Mouse (Mus musculus) adrenal gland, postnatal 14 days (tissue): ENCODE measurements around the gene Rrbp1. TPM values are rescaled to one million over a fixed set of nuclear protein-coding genes. Genes with fewer than 3 reads are reported as not detected.

Source experiments
- DNase-seq: peaks from one replicate; pipeline ENCODE4 v3.0.0; 2021; ENCODE audit warnings: mixed read lengths
- total RNA-seq: library from RNA; stranded (reverse); gene quantifications from 2 replicates; pipeline ENCODE4 v1.2.3, GENCODE M21; 2021

The Rrbp1 gene
- total RNA-seq, 1 experiment from 2014 or later: 205 TPM

DNA sequence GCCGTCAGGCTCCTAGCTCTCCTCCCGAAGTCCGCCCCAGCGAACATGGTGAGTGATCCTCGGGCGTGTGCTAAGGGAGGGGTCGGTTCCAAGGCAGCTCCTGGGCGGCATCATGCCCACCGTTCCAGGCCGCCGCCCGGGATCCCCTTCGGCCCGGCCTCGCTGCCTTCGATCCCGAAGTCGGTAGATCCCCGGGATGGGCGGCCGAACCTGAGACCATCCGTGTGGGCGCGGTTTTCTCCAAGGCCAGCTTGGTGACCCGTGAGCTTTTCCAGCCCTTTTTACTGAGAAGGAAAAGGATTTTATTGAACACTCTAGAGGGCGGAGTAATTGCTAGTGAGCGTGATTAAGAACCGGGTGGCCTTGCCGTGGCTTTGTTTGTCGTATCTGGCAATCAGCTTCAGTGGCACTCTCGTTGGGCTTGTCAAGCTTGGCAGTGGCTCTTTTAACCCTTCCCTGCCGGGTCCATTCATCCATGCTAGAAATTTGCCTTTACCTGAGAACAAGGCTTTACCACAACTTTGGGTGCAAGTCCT, 95.4 kb downstream of the Rrbp1 start:
- DNase-seq: peak; percentile 72

DNA sequence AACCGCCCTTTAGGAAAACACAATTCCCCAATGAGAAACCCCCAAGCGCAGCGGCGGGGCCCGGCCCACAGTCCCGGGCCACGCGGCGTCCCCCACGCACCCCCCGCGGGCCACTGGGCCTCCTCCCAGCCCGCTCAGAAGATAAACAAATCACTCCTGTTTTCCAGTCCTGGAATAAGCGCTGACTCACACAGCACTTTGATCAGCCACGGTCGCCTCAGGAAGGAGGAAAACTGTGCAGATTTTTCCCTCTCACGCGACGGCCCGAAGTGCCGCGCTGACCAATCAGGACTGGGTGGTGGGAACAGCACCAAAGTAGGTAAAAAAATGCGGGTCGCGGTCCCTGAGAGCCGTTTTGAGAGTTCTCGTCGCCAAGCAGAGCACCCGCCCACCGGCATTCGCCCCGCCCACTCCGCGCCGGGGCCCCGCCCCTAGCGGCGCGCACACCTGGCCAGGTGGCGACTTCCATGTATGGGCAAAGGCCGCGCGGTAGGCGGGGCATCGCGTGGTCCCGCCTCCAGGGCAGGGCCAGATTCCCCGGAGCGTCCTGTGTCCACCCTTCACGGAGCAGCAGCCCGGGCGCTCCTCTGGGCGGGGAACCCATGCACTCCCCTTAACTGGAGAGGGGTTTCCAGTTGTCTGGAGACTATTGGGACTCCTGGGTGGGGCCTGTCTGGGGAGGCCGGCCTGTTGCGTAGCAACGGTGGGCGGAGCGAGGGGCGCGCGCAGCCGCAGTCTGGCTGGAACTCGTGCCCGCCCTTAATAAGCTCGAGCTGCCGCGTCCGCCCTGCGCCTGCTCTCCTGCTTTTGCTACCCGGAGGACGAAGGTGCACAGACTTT, 96.1 kb downstream of the Rrbp1 start, which contains the start of gene Dstn:
Dstn (plus strand) TSS at position 561 of the 840 bp plus-strand sequence.
- DNase-seq: peak; percentile 98

DNA sequence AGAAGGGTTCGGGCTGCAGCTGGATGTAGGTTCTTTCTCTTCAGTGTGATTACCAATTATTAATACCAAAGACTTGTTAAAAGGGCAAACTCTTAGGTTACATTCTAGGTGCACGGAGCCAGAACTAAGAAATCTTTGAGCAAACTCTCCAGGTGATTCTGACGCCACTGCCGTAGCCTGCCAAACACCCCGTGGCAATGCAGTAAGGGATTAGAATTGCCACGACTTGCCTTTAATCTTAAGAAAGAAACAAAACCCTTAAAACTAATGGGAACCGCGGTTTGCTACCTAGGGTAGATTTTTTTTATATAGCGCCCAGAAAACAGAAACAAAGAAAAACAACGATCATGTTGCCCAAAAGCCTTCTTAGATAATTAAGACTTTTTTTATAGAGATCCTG, 96.8 kb downstream of the Rrbp1 start:
- DNase-seq: no peak

DNA sequence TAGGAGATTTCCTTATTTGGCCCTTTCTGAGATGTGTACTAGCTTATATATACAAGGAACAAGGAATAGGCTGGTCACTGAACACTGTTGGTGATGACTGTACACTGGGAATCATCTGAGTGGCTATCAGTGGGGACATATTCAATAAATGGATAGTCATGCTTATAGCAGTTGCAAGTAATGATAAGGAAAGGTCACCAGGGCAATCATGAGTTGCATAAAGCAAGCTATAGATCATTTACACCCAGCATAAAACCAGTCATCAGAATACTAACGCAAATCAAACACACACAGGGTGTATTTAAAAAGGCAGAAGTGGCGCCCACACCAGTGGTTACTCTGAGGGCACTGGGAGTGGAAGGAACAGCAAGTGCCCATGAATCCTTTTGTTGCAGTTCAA, 98.9 kb downstream of the Rrbp1 start:
- no peak for DNase-seq

DNA sequence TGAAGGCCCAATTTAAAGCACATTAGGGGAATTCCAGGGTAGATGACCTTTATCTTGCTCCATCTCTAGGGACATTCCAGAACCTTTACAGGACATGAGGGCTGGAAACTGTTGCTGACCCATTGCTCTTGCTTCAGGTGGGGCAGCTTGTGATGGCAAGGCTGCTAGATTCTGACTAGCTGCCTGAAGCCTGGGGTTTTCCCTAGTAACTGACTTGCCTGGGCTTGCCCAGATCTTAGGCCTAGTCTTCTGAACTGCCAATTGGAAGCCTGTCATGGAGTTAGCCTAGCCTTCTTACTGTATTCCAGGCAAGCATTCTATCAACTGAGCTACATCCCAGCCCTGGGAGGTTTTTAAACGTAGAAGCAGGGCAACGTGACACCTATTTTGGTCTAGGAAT, 101.8 kb downstream of the Rrbp1 start:
- no peak for DNase-seq

DNA sequence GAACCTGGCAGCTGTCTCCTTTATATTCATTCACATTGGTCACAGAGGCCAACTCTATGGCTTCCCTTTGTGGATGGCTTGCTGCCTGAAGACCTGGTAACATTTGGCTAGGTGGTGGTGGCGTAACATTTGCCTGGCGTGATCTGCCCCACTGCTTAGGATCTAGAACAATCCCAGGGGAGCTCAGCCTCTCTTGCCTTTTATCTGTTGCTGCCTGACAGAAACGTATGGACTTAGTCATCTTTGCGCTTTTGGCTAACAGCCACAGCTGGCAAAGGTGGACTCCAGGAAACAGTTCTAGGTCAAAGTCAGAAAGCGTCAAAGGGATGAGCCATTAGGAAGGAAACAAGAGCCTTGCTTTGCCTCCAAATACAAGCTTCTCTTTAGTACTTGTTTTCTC, 106.2 kb downstream of the Rrbp1 start:
- DNase-seq: peak; percentile 81

DNA sequence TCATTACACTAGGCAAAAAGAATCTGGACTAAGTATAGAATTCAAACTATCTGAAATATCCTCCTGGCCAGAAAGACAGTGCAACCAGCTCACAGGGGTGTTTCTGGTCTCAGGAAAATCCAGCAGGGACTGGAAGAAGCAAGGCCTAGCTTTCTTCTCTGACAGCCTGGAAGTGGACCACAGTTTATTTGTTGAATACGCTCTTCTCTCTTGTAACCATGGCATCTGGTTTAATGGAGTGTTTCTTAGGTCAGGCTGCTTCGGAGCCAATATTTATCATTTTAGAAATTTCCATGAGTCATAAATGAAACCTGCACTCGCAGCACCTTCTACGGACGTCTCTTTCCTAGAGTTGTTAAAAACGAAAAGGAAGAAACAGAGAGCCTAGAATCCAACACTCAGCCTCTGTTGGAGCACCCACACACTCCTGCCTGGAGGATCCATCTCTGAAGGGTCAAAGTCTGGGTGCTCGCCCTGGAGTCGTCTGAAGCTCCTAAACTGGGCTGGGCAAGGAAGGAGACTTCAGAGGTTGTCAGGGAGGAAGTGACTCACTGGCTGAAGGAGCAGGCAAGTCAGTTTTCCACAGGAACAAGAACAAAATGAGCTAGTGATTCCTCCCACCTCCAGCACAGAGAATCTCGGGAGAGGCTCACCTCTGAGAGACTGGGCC, 107.6 kb downstream of the Rrbp1 start:
- no peak for DNase-seq

DNA sequence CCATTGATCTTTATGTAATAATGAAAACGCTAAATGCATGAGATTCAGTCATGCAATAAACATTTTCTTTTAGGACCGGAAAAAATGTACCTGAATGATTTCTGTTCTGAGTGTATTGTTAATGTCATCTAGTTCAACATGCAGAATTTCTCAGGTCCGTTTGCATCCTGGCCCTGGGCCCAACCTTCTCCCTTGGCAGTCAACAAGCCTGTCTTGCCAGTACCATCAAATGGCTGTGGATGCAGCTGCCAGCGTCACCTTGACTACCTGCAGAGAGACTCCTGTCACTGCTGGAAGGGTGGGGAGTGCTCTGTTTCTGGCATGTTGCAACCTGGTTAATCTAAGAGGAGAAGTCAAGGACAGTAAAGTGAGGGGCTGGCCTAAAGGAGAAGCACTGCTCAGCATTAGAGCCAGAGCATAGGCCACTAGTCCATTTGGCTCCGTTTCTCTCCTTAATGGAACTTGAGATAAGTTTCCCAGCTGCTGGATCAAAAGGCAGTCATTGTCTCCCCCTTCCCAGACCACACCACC, 110.2 kb downstream of the Rrbp1 start:
- no peak for DNase-seq

DNA sequence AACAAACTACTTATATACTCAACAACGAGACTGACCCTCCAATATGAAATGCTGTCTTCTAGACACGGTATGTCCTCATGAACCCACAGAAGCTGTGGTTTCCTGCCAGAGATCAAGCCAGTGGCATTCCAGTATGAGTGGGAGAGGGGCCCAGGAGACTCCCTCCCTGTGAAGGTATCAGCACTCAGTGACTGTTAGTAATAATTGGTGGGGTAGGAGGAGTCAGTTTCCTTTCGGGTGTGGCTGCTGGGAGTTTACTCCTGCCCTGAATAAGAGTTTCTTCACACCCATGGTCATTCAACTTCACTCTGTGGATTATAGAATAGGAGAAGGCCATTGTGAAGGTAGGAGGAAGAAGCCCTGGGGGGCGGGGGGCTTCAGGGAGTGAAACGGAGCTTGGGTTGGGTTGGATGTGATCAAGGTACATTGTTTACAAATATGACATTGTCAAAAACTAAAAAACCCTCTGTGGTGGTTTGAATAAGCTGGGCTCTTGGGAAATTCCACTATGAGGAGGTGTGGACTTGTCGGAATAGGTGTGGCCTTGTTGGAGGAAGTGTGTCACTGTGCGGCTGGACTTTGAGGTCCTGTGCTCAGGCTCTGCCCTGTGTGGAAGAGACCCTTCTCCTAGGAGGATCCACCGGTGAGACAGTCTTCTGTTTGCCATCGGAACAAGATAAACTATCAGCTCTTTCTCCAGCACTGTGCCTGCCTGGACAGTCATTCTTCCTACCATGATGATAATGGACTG, 111.4 kb downstream of the Rrbp1 start:
- DNase-seq: no peak

Other genes starting within 250 kb of the Rrbp1 start
- gene Bfsp1, start 148.1 kb downstream of the Rrbp1 start, total RNA-seq: 0.74 and 0.94 TPM in 2 replicates
- 194 and 201 TPM in 2 replicates for gene Dstn, start 95.9 kb downstream of the Rrbp1 start, total RNA-seq
- gene Banf2, start 21.8 kb upstream of the Rrbp1 start, total RNA-seq: not detected in 2 replicates